Mouse (Mus musculus) frontal cortex, adult (tissue): ENCODE data around the gene Ttc26.
"Not testable (repeated sequence)": the region's sequence is repeated elsewhere in the genome, so short reads cannot be mapped to it uniquely, and the experiment has no call there.

Source experiments
- ATAC-seq: cut with Nextera tagmentation; 2 replicates; pipeline ENCODE4 v1.9.2; 2017; ENCODE audit warnings: mild to moderate bottlenecking, moderate library complexity, mixed read lengths; ENCODE audit not compliant: low TSS enrichment

Gene Ttc26

GRCm38 (mm10) chr6:38356661-38357433 is 24.4 kb upstream of the Ttc26 start:
- not testable (repeated sequence) for ATAC-seq

GRCm38 (mm10) chr6:38357603-38358252 is 23.5 kb upstream of the Ttc26 start:
- ATAC-seq: no peak

GRCm38 (mm10) chr6:38358253-38359027 is 22.8 kb upstream of the Ttc26 start:
- no peak for ATAC-seq

- ATAC-seq: not testable (repeated sequence)
Observed at GRCm38 (mm10) chr6:38359044-38359735, 22.1 kb upstream of the Ttc26 start.

- no peak for ATAC-seq
Observed at GRCm38 (mm10) chr6:38359736-38360499, 21.4 kb upstream of the Ttc26 start.

GRCm38 (mm10) chr6:38361065-38361464 is 20.2 kb upstream of the Ttc26 start:
- ATAC-seq: no peak

- no peak for ATAC-seq
Observed at GRCm38 (mm10) chr6:38361937-38362336, 19.3 kb upstream of the Ttc26 start.

GRCm38 (mm10) chr6:38363370-38363769 is 17.9 kb upstream of the Ttc26 start:
- ATAC-seq: no peak

GRCm38 (mm10) chr6:38364121-38364520 is 17.1 kb upstream of the Ttc26 start:
- ATAC-seq: no peak

GRCm38 (mm10) chr6:38369945-38370344 is 11.3 kb upstream of the Ttc26 start:
- ATAC-seq: no peak

- no peak for ATAC-seq
Observed at GRCm38 (mm10) chr6:38374271-38374670, 7.0 kb upstream of the Ttc26 start.

GRCm38 (mm10) chr6:38380764-38381128 is 523 bp upstream of the Ttc26 start:
- ATAC-seq: 0 out of 2 replicates have a peak, but pooled peaks have one; percentile 17

- peak; percentile 93 for ATAC-seq
Observed at GRCm38 (mm10) chr6:38389671-38390070, 8.4 kb downstream of the Ttc26 start.

GRCm38 (mm10) chr6:38432457-38432856 is 51.2 kb downstream of the Ttc26 start:
- ATAC-seq: not testable (repeated sequence)

- peak; percentile 92 for ATAC-seq
Observed at GRCm38 (mm10) chr6:38433261-38434033, 52.2 kb downstream of the Ttc26 start, which contains the start of gene Ubn2. Ubn2 (plus strand) TSS chr6:38433950.

GRCm38 (mm10) chr6:38434055-38435023 is 53.1 kb downstream of the Ttc26 start:
- ATAC-seq: peak; percentile 62

GRCm38 (mm10) chr6:38443842-38444241 is 62.6 kb downstream of the Ttc26 start:
- no peak for ATAC-seq

- ATAC-seq: no peak
Observed at GRCm38 (mm10) chr6:38448295-38448694, 67.0 kb downstream of the Ttc26 start.

GRCm38 (mm10) chr6:38453049-38453448 is 71.8 kb downstream of the Ttc26 start:
- no peak for ATAC-seq
